Mouse (Mus musculus): ENCODE measurements around the gene Rspo3.

- TF ChIP-seq POLR2A (IDR thresholded peaks at IDR 0.05; ENCODE audit: control insufficient read depth, low read depth, low read length): no peak
- TF ChIP-seq CTCF (IDR thresholded peaks at IDR 0.05; ENCODE audit: control insufficient read depth, insufficient read depth, insufficient replicate concordance, low read depth, low read length): no peak
Measured at GRCm38 (mm10) chr10:29480945-29481344, 54.7 kb downstream of the Rspo3 start.

All from testis, adult 2 months (tissue).